Mouse (Mus musculus) urinary bladder, postnatal 4 days (tissue): Measurements from ENCODE around the gene Ntn1.

Experiments used
- DNase-seq, 2 experiments: peaks; one replicate each; pipeline ENCODE4 v3.0.0; 2021 to 2022; ENCODE audit warnings: low spot score in 2 of 2

The Ntn1 gene

GRCm38 (mm10) chr11:68407266-68407926 lies 6.8 kb upstream of the Ntn1 start:
- DNase-seq, result no peak

- no peak for DNase-seq
These were observed 5.0 kb upstream of the Ntn1 start for GRCm38 (mm10) chr11:68405576-68405975.

- no peak for DNase-seq
These were observed 3.6 kb upstream of the Ntn1 start for GRCm38 (mm10) chr11:68404185-68404584.

GRCm38 (mm10) chr11:68401428-68401827 lies 805 bp upstream of the Ntn1 start:
- DNase-seq, result no peak

GRCm38 (mm10) chr11:68400021-68400671 lies 477 bp downstream of the Ntn1 start:
- no peak for DNase-seq

GRCm38 (mm10) chr11:68399548-68400020 lies 1.0 kb downstream of the Ntn1 start:
- no peak for DNase-seq

- no peak for DNase-seq
These were observed 1.6 kb downstream of the Ntn1 start for GRCm38 (mm10) chr11:68398891-68399547.

GRCm38 (mm10) chr11:68395546-68395945 lies 5.1 kb downstream of the Ntn1 start:
- no peak for DNase-seq

- DNase-seq, result no peak
These were observed 5.9 kb downstream of the Ntn1 start for GRCm38 (mm10) chr11:68394749-68395148.

GRCm38 (mm10) chr11:68393897-68394490 lies 6.6 kb downstream of the Ntn1 start:
- DNase-seq, result no peak

- DNase-seq, result no peak
These were observed 10.0 kb downstream of the Ntn1 start for GRCm38 (mm10) chr11:68390381-68391287.

GRCm38 (mm10) chr11:68389621-68390020 lies 11.0 kb downstream of the Ntn1 start:
- no peak for DNase-seq

GRCm38 (mm10) chr11:68388655-68389015 lies 12.0 kb downstream of the Ntn1 start:
- DNase-seq, result no peak

- no peak for DNase-seq
These were observed 12.5 kb downstream of the Ntn1 start for GRCm38 (mm10) chr11:68387971-68388654.

- no peak for DNase-seq
These were observed 13.2 kb downstream of the Ntn1 start for GRCm38 (mm10) chr11:68387441-68387760.

- DNase-seq, result peak in 1 of 2 experiments; percentile 44
These were observed 13.8 kb downstream of the Ntn1 start for GRCm38 (mm10) chr11:68386589-68387440.

GRCm38 (mm10) chr11:68385921-68386588 lies 14.6 kb downstream of the Ntn1 start:
- no peak for DNase-seq

- no peak for DNase-seq
These were observed 15.4 kb downstream of the Ntn1 start for GRCm38 (mm10) chr11:68385021-68385821.

GRCm38 (mm10) chr11:68384592-68385020 lies 16.0 kb downstream of the Ntn1 start:
- DNase-seq, result no peak
